Comparison of ENCODE assay signal across 7 mouse cellular contexts in the genomic region with DNA sequence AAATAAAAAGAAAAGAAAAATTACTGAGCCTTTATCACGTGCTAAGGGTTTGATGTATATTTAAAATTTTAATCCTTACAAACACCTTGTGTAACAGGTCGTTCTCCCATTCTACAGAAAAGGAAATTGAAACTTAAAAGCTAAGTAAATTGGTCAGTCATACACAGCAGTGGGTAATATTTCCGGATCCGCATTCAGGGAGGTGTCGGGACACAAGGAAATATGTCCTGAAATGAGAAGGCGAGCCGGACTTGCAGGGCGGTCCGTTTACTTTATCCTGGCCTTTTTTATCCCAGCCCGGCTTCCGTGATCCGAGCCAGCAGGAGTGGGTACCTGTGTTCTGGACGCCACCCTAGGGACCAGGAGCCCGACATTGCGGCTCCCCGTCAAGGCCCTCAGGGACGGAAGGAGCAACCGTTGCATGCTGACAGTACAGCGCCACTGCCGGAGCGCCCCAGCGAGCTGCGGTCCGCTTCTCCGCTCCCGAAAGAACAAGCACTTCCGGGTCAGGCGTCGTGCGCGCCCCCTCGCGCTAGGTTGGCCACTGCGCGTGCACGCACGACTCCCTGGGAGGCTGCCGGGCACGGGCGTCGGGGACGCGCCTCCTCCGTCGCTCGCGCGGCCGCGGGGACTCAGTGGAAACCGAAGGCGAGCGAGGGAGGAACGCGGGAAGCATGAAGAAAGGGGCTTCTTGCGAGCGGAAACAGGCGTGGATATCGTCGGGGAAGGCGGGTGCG. TPM values are rescaled to one million over a fixed set of nuclear protein-coding genes. Genes with fewer than 3 reads are reported as not detected.
DNase-seq lines count a peak whose midpoint lies in the region; ATAC-seq and TF ChIP-seq lines count a peak whose summit lies in the region.

A gene (plus strand): TSS at position 508 of the 737 bp plus-strand sequence.
A gene (minus strand): TSS at position 512 of the 737 bp plus-strand sequence.

- peak within 1 kb of the TSS; percentile 79 for H3K4me3 ChIP-seq in embryonic facial prominence, embryonic 10.5 days
- H3K4me3 ChIP-seq in intestine, postnatal 0 days (ENCODE audit: low read depth, low read length): peak within 1 kb of the TSS; percentile 72
- H3K4me3 ChIP-seq in midbrain, embryonic 12.5 days: peak within 1 kb of the TSS; percentile 70
- peak within 1 kb of the TSS; percentile 89 for H3K4me3 ChIP-seq in small intestine, adult 2 months (ENCODE audit: low read depth, low read length)

- intact Hi-C loops in left cerebral cortex, postnatal 4 days (cut with DNase I): no loop called here

- H3K27me3 ChIP-seq in embryonic facial prominence, embryonic 10.5 days (replicated peaks; ENCODE audit: low read depth, poor library complexity, severe bottlenecking): no peaks in the 10 kb centered on the region
- no peaks in the 10 kb centered on the region for H3K27me3 ChIP-seq in intestine, postnatal 0 days (replicated peaks; ENCODE audit: control insufficient read depth, insufficient read depth, low read length)
- H3K27me3 ChIP-seq in midbrain, embryonic 12.5 days: no peaks in the 10 kb centered on the region
- H3K27me3 ChIP-seq in small intestine, adult 2 months (ENCODE audit: control insufficient read depth, insufficient read depth, low read length): no peaks in the 10 kb centered on the region

- H3K9me3 ChIP-seq in embryonic facial prominence, embryonic 10.5 days: no peaks in the 10 kb centered on the region
- no peaks in the 10 kb centered on the region for H3K9me3 ChIP-seq in intestine, postnatal 0 days (ENCODE audit: control insufficient read depth)
- no peaks in the 10 kb centered on the region for H3K9me3 ChIP-seq in midbrain, embryonic 12.5 days

- peak within 1 kb of the TSS; percentile 97 for H3K27ac ChIP-seq in embryonic facial prominence, embryonic 10.5 days (replicated peaks)
- peak within 1 kb of the TSS; percentile 98 for H3K27ac ChIP-seq in intestine, postnatal 0 days (ENCODE audit: low read depth, low read length)
- peak within 1 kb of the TSS; percentile 95 for H3K27ac ChIP-seq in midbrain, embryonic 12.5 days (replicated peaks)
- peak within 1 kb of the TSS; percentile 99 for H3K27ac ChIP-seq in small intestine, adult 2 months (ENCODE audit: insufficient read depth, low read depth, low read length)

- peak; percentile 67 for TF ChIP-seq CTCF in intestine, postnatal 0 days (IDR thresholded peaks at IDR 0.05; ENCODE audit: low read depth)
- TF ChIP-seq CTCF in small intestine, adult 2 months (IDR thresholded peaks at IDR 0.05; ENCODE audit: extremely low read depth, insufficient read length, insufficient replicate concordance, low read depth, low read length): no peak

- DNase-seq in adrenal gland, postnatal 10 days: peak; percentile 99
- peak; percentile 97 for DNase-seq in embryonic facial prominence, embryonic 10.5 days (ENCODE audit: low spot score)
- DNase-seq in gonadal fat pad, adult 2 months (ENCODE audit: low read depth): peak; percentile 49
- DNase-seq in left cerebral cortex, postnatal 4 days: peak; percentile 97

- peak within 1 kb of the TSS; percentile 71 for H3K4me2 ChIP-seq in intestine, postnatal 0 days (replicated peaks; ENCODE audit: low read depth)
- H3K4me2 ChIP-seq in midbrain, embryonic 12.5 days (replicated peaks): peak within 1 kb of the TSS; percentile 62

- H3K9ac ChIP-seq in intestine, postnatal 0 days (ENCODE audit: low read depth, low read length): peak within 1 kb of the TSS; percentile 77
- peak within 1 kb of the TSS; percentile 74 for H3K9ac ChIP-seq in midbrain, embryonic 12.5 days (replicated peaks)

- under 1% methylated on average over 62 of the region's 62 CpGs for whole genome bisulfite sequencing in embryonic facial prominence, embryonic 10.5 days
- WGBS in intestine, postnatal 0 days: under 1% methylated on average over 62 of the region's 62 CpGs
- WGBS in midbrain, embryonic 12.5 days: under 1% methylated on average over 62 of the region's 62 CpGs
- under 1% methylated on average over 62 of the region's 62 CpGs for WGBS in small intestine, adult 2 months

- H3K4me1 ChIP-seq in embryonic facial prominence, embryonic 10.5 days: peaks cover 9% of the 10 kb centered on the region
- 0 out of 2 replicates have a peak, but pooled peaks cover 3% of the 10 kb centered on the region for H3K4me1 ChIP-seq in intestine, postnatal 0 days (replicated peaks; ENCODE audit: control insufficient read depth, insufficient read depth, low read length)
- H3K4me1 ChIP-seq in midbrain, embryonic 12.5 days: peaks cover 10% of the 10 kb centered on the region
- H3K4me1 ChIP-seq in small intestine, adult 2 months (ENCODE audit: control insufficient read depth, insufficient read depth, insufficient read length, low read length): peaks cover 2% of the 10 kb centered on the region; the same call in 1 of the 2 replicates

- TF ChIP-seq POLR2A in small intestine, adult 2 months (IDR thresholded peaks at IDR 0.05; ENCODE audit: low read depth, low read length): peak; percentile 96

- H3K36me3 ChIP-seq in embryonic facial prominence, embryonic 10.5 days (replicated peaks): peaks cover 35% of the 10 kb centered on the region
- H3K36me3 ChIP-seq in intestine, postnatal 0 days (ENCODE audit: control insufficient read depth, insufficient read depth): peaks cover 23% of the 10 kb centered on the region
- H3K36me3 ChIP-seq in midbrain, embryonic 12.5 days: peaks cover 27% of the 10 kb centered on the region
- H3K36me3 ChIP-seq in small intestine, adult 2 months (ENCODE audit: control insufficient read depth, insufficient read depth, low read length): peaks cover 20% of the 10 kb centered on the region

- ATAC-seq in intestine, postnatal 0 days: peak; percentile 89
- ATAC-seq in midbrain, embryonic 12.5 days (ENCODE audit: low FRiP score, low read depth): peak; percentile 92

RNA-seq across cellular contexts. Expression of the first gene that starts in this region (rescaled TPM):
- total RNA-seq in adrenal gland, postnatal 10 days (2021): 10 to 100 TPM; 15.7 to 18.7 TPM
- 14.4 and 14.8 TPM in 2 replicates for polyA plus RNA-seq in embryonic facial prominence, embryonic 10.5 days (2016; fragmentation: Nextera tagmentation; extraction: Ambion mirVana)
- polyA plus RNA-seq in gonadal fat pad, adult 2 months (2012; rRNA removed): 9.6 and 10.3 TPM in 2 replicates
- 21.2 and 23.2 TPM in 2 replicates for polyA plus RNA-seq in intestine, postnatal 0 days (2015; fragmentation: Nextera tagmentation; extraction: Ambion mirVana)
- total RNA-seq in left cerebral cortex, postnatal 4 days (2021): 1 to 10 TPM; 2.2 to 4.3 TPM
- 10.6 and 11.2 TPM in 2 replicates for polyA plus RNA-seq in midbrain, embryonic 12.5 days (2016; fragmentation: Nextera tagmentation; extraction: Ambion mirVana)
- 1.3 and 4.1 TPM in 2 replicates for polyA plus RNA-seq in small intestine, adult 2 months (2012; rRNA removed)

RNA-seq across cellular contexts. Expression of the second gene that starts in this region (rescaled TPM):
- 10 to 100 TPM; 34.9 to 44.9 TPM for total RNA-seq in adrenal gland, postnatal 10 days (2021)
- polyA plus RNA-seq in embryonic facial prominence, embryonic 10.5 days (2016; fragmentation: Nextera tagmentation; extraction: Ambion mirVana): 10.9 and 16.2 TPM in 2 replicates
- polyA plus RNA-seq in gonadal fat pad, adult 2 months (2012; rRNA removed): 31.0 and 38.4 TPM in 2 replicates
- polyA plus RNA-seq in intestine, postnatal 0 days (2015; fragmentation: Nextera tagmentation; extraction: Ambion mirVana): 15.3 and 16.8 TPM in 2 replicates
- 10 to 100 TPM; 17.6 to 18.3 TPM for total RNA-seq in left cerebral cortex, postnatal 4 days (2021)
- polyA plus RNA-seq in midbrain, embryonic 12.5 days (2016; fragmentation: Nextera tagmentation; extraction: Ambion mirVana): 12.8 and 13.6 TPM in 2 replicates
- 6.5 and 9.8 TPM in 2 replicates for polyA plus RNA-seq in small intestine, adult 2 months (2012; rRNA removed)

Comparison
In these comparisons a context has a peak if more than half of its experiments do, and no peak if none do; other contexts are left out.
1. Peak in every context shown above with its lines: DNase-seq, ATAC-seq, H3K4me3 ChIP-seq and H3K27ac ChIP-seq.
2. DNase-seq: peak in every context shown above with its lines; median percentile 99 in adrenal gland, postnatal 10 days; 97 in embryonic facial prominence, embryonic 10.5 days; 97 in left cerebral cortex, postnatal 4 days; 49 in gonadal fat pad, adult 2 months.